Mouse (Mus musculus) liver, embryonic 14.5 days (tissue): ENCODE data around the gene Abo. TPM values are rescaled to one million over a fixed set of nuclear protein-coding genes. Genes with fewer than 3 reads are reported as not detected.

Experiments used
- ATAC-seq: fragments of 200-750 bp; cut with Nextera tagmentation; 2 replicates; pipeline ENCODE4 v1.8.0; 2017; ENCODE audit warnings: moderate number of reproducible peaks, mild to moderate bottlenecking, moderate library complexity; ENCODE audit not compliant: insufficient read depth
- DNase-seq, 3 experiments: peaks; one replicate each; pipeline ENCODE4 v3.0.0-alpha.2; 2012 to 2013; ENCODE audit warnings: low read depth in 3 of 3, low spot score in 3 of 3
- H3K27ac ChIP-seq: fragments of 300-500 bp; sonication (generic); 2 replicates; pipeline ENCODE4 v1.5.1; 2014; ENCODE audit warnings: moderate library complexity, mild to moderate bottlenecking, control low read depth, inconsistent platforms
- H3K27me3 ChIP-seq: fragments of 300-500 bp; sonication (generic); 2 replicates; pipeline ENCODE4 v1.6.1; 2014; ENCODE audit warnings: mild to moderate bottlenecking, low read length, moderate library complexity; ENCODE audit not compliant: control insufficient read depth, insufficient read depth
- H3K36me3 ChIP-seq: fragments of 300-500 bp; sonication (generic); replicated peaks from 2 replicates; pipeline ENCODE4 v1.6.1; 2014; ENCODE audit warnings: low read depth; ENCODE audit not compliant: control insufficient read depth, insufficient read depth
- H3K4me1 ChIP-seq, 2 experiments: fragments of 200-500 bp in 1 of 2; fragments of 300-500 bp in 1 of 2; sonication (generic) in 1 of 2; replicated peaks; 2 replicates each; pipeline ENCODE4 v1.6.1; 2012 to 2014; ENCODE audit warnings: antibody characterized with exemption in 1 of 2, inconsistent platforms in 1 of 2, low read length in 1 of 2; ENCODE audit not compliant: control insufficient read depth in 2 of 2, insufficient read depth in 2 of 2
- H3K4me2 ChIP-seq: fragments of 300-500 bp; sonication (generic); 2 replicates; pipeline ENCODE4 v1.6.1; 2014; ENCODE audit warnings: low read depth, mild to moderate bottlenecking, control low read depth, moderate library complexity
- H3K4me3 ChIP-seq, 2 experiments: fragments of 200-500 bp in 1 of 2; fragments of 300-500 bp in 1 of 2; sonication (generic) in 1 of 2; 2 replicates each; pipeline ENCODE4 v1.5.1; 2012 to 2014; ENCODE audit warnings: low read depth in 2 of 2, low read length in 2 of 2, mild to moderate bottlenecking in 2 of 2, control low read depth in 1 of 2, inconsistent platforms in 1 of 2, moderate library complexity in 1 of 2; ENCODE audit not compliant: insufficient read depth in 1 of 2
- H3K9ac ChIP-seq: fragments of 300-500 bp; sonication (generic); replicated peaks from 2 replicates; pipeline ENCODE4 v1.6.1; 2014; ENCODE audit warnings: mild to moderate bottlenecking, control low read depth, moderate library complexity
- H3K9me3 ChIP-seq: fragments of 300-500 bp; sonication (generic); 2 replicates; pipeline ENCODE4 v1.6.1; 2016; ENCODE audit warnings: low read length, mixed read lengths; ENCODE audit not compliant: control insufficient read depth
- CTCF ChIP-seq: IDR thresholded peaks from 2 replicates; pipeline ENCODE4 v1.5.1; 2016; ENCODE audit warnings: antibody characterized with exemption, low read depth, control low read depth
- EP300 ChIP-seq: IDR thresholded peaks from 2 replicates; pipeline ENCODE4 v1.6.1; 2016; ENCODE audit warnings: antibody characterized with exemption, low read depth
- WGBS: fragments of 180-500 bp; shearing (Covaris S2); extraction: QIAGEN DNeasy Blood & Tissue Kit; methylation state at CpG from one replicate; pipeline ENCODE4 v1.1.7; 2014; ENCODE audit not compliant: insufficient replicate concordance; 5-methylcytosine and 5-hydroxymethylcytosine counted together
- polyA plus RNA-seq, 2 experiments: library from polyadenylated mRNA; depleted of rRNA in 1 of 2; stranded (reverse) in 1 of 2; unstranded in 1 of 2; fragments of >200 nt; fragmentation: Nextera tagmentation in 1 of 2; extraction: Ambion mirVana in 1 of 2; gene quantifications; 2 replicates each; pipeline versions ENCODE4 v1.2.1 to v1.2.3; 2012 to 2014

The Abo gene
- polyA plus RNA-seq, 2 experiments: not detected

GRCm38 (mm10) chr2:26827261-26827975 is 37.4 kb downstream of the Abo start:
- no peak overlapping the region for H3K27ac ChIP-seq
- DNase-seq (no peak), ATAC-seq (no peak)
- H3K9me3 ChIP-seq: no peaks in the 10 kb centered on the region
- H3K9ac ChIP-seq: no peak overlapping the region
- WGBS: 69% methylated on average over 1 of the region's 1 CpGs
- no peak overlapping the region for H3K4me3 ChIP-seq
- no peak overlapping the region for H3K4me2 ChIP-seq
- H3K36me3 ChIP-seq: no peaks in the 10 kb centered on the region
- H3K27me3 ChIP-seq: no peaks in the 10 kb centered on the region
- no peaks in the 10 kb centered on the region for H3K4me1 ChIP-seq
- TF ChIP-seq EP300 (no peak), CTCF (no peak)

Other genes with a start within 250 kb of the Abo start
- 0.78 and 0.94 TPM in 2 replicates for gene Fam69b, start 236.5 kb downstream of the Abo start, polyA plus RNA-seq (2012; rRNA removed)
- 0.70 and 0.78 TPM in 2 replicates for gene Fam69b, start 236.5 kb downstream of the Abo start, polyA plus RNA-seq (2014; fragmentation: Nextera tagmentation; extraction: Ambion mirVana)
- not detected in 2 replicates for gene Lcn4, start 193.7 kb downstream of the Abo start, polyA plus RNA-seq (2012; rRNA removed)
- gene Lcn4, start 193.7 kb downstream of the Abo start, polyA plus RNA-seq (2014; fragmentation: Nextera tagmentation; extraction: Ambion mirVana): not detected in 2 replicates
- 6.2 and 10.6 TPM in 2 replicates for gene Surf6, start 37.9 kb upstream of the Abo start, polyA plus RNA-seq (2012; rRNA removed)
- gene Surf6, start 37.9 kb upstream of the Abo start, polyA plus RNA-seq (2014; fragmentation: Nextera tagmentation; extraction: Ambion mirVana): 6.3 and 7.1 TPM in 2 replicates
- 13.7 and 15.1 TPM in 2 replicates for gene Med22, start 45.7 kb upstream of the Abo start, polyA plus RNA-seq (2012; rRNA removed)
- 10.4 and 11.4 TPM in 2 replicates for gene Med22, start 45.7 kb upstream of the Abo start, polyA plus RNA-seq (2014; fragmentation: Nextera tagmentation; extraction: Ambion mirVana)
- 909 and 1,309 TPM in 2 replicates for gene Rpl7a, start 45.8 kb upstream of the Abo start, polyA plus RNA-seq (2012; rRNA removed)
- 501 and 504 TPM in 2 replicates for gene Rpl7a, start 45.8 kb upstream of the Abo start, polyA plus RNA-seq (2014; fragmentation: Nextera tagmentation; extraction: Ambion mirVana)
- 21.0 and 27.2 TPM in 2 replicates for gene Surf2, start 51.4 kb upstream of the Abo start, polyA plus RNA-seq (2012; rRNA removed)
- gene Surf2, start 51.4 kb upstream of the Abo start, polyA plus RNA-seq (2014; fragmentation: Nextera tagmentation; extraction: Ambion mirVana): 20.0 and 21.7 TPM in 2 replicates
- gene Surf1, start 51.6 kb upstream of the Abo start, polyA plus RNA-seq (2012; rRNA removed): 23.1 and 25.8 TPM in 2 replicates
- gene Surf1, start 51.6 kb upstream of the Abo start, polyA plus RNA-seq (2014; fragmentation: Nextera tagmentation; extraction: Ambion mirVana): 31.7 and 33.9 TPM in 2 replicates
- 46.5 and 53.4 TPM in 2 replicates for gene Surf4, start 68.9 kb upstream of the Abo start, polyA plus RNA-seq (2012; rRNA removed)
- 80.3 and 83.1 TPM in 2 replicates for gene Surf4, start 68.9 kb upstream of the Abo start, polyA plus RNA-seq (2014; fragmentation: Nextera tagmentation; extraction: Ambion mirVana)
- 0.03 and 0.07 TPM in 2 replicates for gene Stkld1, start 69.1 kb upstream of the Abo start, polyA plus RNA-seq (2012; rRNA removed)
- gene Stkld1, start 69.1 kb upstream of the Abo start, polyA plus RNA-seq (2014; fragmentation: Nextera tagmentation; extraction: Ambion mirVana): 0.10 TPM in 1 of 2 replicates, not detected in the other
- gene Rexo4, start 99.4 kb upstream of the Abo start, polyA plus RNA-seq (2012; rRNA removed): 14.8 and 18.6 TPM in 2 replicates
- 18.0 and 20.1 TPM in 2 replicates for gene Rexo4, start 99.4 kb upstream of the Abo start, polyA plus RNA-seq (2014; fragmentation: Nextera tagmentation; extraction: Ambion mirVana)
- 1.3 and 1.8 TPM in 2 replicates for gene Adamts13, start 108.4 kb upstream of the Abo start, polyA plus RNA-seq (2012; rRNA removed)
- gene Adamts13, start 108.4 kb upstream of the Abo start, polyA plus RNA-seq (2014; fragmentation: Nextera tagmentation; extraction: Ambion mirVana): 0.89 and 0.91 TPM in 2 replicates
- 11.0 and 11.8 TPM in 2 replicates for gene Cacfd1, start 144.9 kb upstream of the Abo start, polyA plus RNA-seq (2012; rRNA removed)
- gene Cacfd1, start 144.9 kb upstream of the Abo start, polyA plus RNA-seq (2014; fragmentation: Nextera tagmentation; extraction: Ambion mirVana): 8.8 TPM in 2 replicates
- gene Slc2a6, start 163.0 kb upstream of the Abo start, polyA plus RNA-seq (2012; rRNA removed): 0.12 and 0.17 TPM in 2 replicates
- gene Slc2a6, start 163.0 kb upstream of the Abo start, polyA plus RNA-seq (2014; fragmentation: Nextera tagmentation; extraction: Ambion mirVana): 0.20 TPM in 1 of 2 replicates, not detected in the other
- gene Mymk, start 207.2 kb upstream of the Abo start, polyA plus RNA-seq (2012; rRNA removed): 0.03 TPM in 1 of 2 replicates, not detected in the other
- gene Mymk, start 207.2 kb upstream of the Abo start, polyA plus RNA-seq (2014; fragmentation: Nextera tagmentation; extraction: Ambion mirVana): not detected in 2 replicates
- gene Adamtsl2, start 214.4 kb upstream of the Abo start, polyA plus RNA-seq (2012; rRNA removed): 0.31 and 0.47 TPM in 2 replicates
- gene Adamtsl2, start 214.4 kb upstream of the Abo start, polyA plus RNA-seq (2014; fragmentation: Nextera tagmentation; extraction: Ambion mirVana): 0.25 and 0.53 TPM in 2 replicates